In genomic region chr19:28390920-28391319, GRCm38 (mm10) we compare ENCODE assay signal across 21 mouse cellular contexts.
"Had no signal": no experiment of that assay in that cellular context is flagged by ENCODE, and none has a peak within 500 bp of the region (broad histone marks: within the 10 kb centered on the region; RNA-seq: fewer than 3 reads in every experiment).

No protein-coding gene starts in this region.

- H3K4me2 ChIP-seq: intestine, embryonic 15.5 days; liver, embryonic 13.5 days; lung, embryonic 14.5 days; midbrain, embryonic 12.5 days; midbrain, embryonic 15.5 days; neural tube, embryonic 12.5 days; neural tube, embryonic 15.5 days had no signal

- DNase-seq: layer of hippocampus, postnatal 36 days; liver, embryonic 13.5 days; liver, postnatal 0 days; lung, embryonic 14.5 days; right cerebral cortex, adult 18-20 months; right cerebral cortex, postnatal 14 days; right cerebral cortex, postnatal 4 days; thymus, adult 2 months; thymus, postnatal 14 days; thymus, postnatal 4 days had no signal

- H3K27ac ChIP-seq: intestine, embryonic 15.5 days; kidney, postnatal 0 days; left cerebral cortex, adult 2 months; liver, embryonic 13.5 days; macrophage; midbrain, embryonic 12.5 days; midbrain, embryonic 15.5 days; neural tube, embryonic 12.5 days; neural tube, embryonic 15.5 days; stomach, postnatal 0 days had no signal

- H3K4me1 ChIP-seq: intestine, embryonic 15.5 days; liver, embryonic 13.5 days had no signal

- ATAC-seq: hindbrain, embryonic 16.5 days; intestine, embryonic 15.5 days; liver, postnatal 0 days; lung, postnatal 0 days; midbrain, embryonic 15.5 days had no signal

- H3K36me3 ChIP-seq: intestine, embryonic 15.5 days; liver, embryonic 13.5 days; midbrain, embryonic 12.5 days; midbrain, embryonic 15.5 days; neural tube, embryonic 12.5 days; neural tube, embryonic 15.5 days had no signal

- H3K27me3 ChIP-seq: intestine, embryonic 15.5 days; liver, embryonic 13.5 days; midbrain, embryonic 15.5 days; neural tube, embryonic 12.5 days; neural tube, embryonic 15.5 days had no signal

- H3K9me3 ChIP-seq: intestine, embryonic 15.5 days; liver, embryonic 13.5 days; midbrain, embryonic 12.5 days; midbrain, embryonic 15.5 days; neural tube, embryonic 12.5 days; neural tube, embryonic 15.5 days had no signal

- H3K4me3 ChIP-seq: intestine, embryonic 15.5 days; left cerebral cortex, adult 2 months; liver, embryonic 13.5 days; midbrain, embryonic 12.5 days; midbrain, embryonic 15.5 days; neural tube, embryonic 12.5 days; neural tube, embryonic 15.5 days had no signal

- H3K9ac ChIP-seq: intestine, embryonic 15.5 days; liver, embryonic 13.5 days; liver, postnatal 0 days; lung, embryonic 14.5 days; midbrain, embryonic 12.5 days; midbrain, embryonic 15.5 days; neural tube, embryonic 12.5 days; neural tube, embryonic 15.5 days had no signal
